Mouse (Mus musculus): ENCODE measurements at regions not wholly inside any gene's neighbourhood (a gene's known extent, or its start where the extent isn't known, plus 50 kb on each side); places are given as distances from the start of the nearest gene placed in this dataset.
A peak's percentile ranks its signal among the peaks of the same experiment; 100 is the strongest.

DNA sequence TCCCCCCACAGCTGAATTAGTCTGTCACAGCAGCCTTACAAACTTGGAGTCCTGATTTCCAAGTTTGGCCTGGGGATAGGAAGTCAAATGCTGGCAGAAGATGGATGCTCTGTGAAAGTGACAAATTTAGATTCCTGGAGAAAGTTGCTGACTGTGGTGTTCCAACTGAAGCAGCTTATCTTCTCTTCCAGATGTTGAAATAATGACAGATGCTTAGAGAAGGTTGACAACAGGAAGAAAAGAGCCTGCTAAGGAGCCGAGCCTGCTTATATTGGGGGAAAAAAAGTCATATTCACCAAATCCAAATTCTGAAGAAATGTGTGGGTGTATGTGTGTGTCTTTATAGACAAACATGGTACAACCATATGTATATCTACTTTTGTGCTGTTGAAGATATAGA is 1380.4 kb upstream of the Cdh8 start:
- Histone ChIP-seq H3K4me1 (no peaks in the 10 kb centered on the region), H3K9ac (replicated peaks) (no peak overlapping the region), H3K27me3 (no peaks in the 10 kb centered on the region), H3K9me3 (no peaks in the 10 kb centered on the region), H3K4me2 (replicated peaks) (no peak overlapping the region), H3K27ac (replicated peaks) (no peak overlapping the region), H3K4me3 (no peak overlapping the region), H3K36me3 (no peaks in the 10 kb centered on the region)
- WGBS = 92% methylated on average over 1 of the region's 1 CpGs
- no peak for ATAC-seq (replicated peaks)

DNA sequence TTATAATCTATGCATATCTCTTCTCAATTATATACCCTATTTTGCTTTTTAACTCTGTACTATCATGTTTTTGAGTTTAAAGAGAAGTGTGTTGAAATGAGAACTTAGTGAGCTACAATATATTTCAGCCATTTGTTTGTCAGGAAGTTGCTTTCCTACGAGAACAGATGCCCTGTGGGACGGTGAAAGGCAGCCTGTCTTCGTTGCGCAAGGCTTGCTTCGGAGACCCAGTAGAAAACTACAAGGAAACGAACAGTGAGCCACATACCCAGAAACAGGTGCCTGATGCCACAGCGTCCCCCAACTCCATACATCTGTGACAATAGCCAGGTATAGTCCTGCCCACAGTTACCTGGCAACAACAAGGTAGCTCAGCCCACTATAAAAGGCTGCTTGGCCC is 1377.7 kb upstream of the Cdh8 start:
- H3K4me2 ChIP-seq (replicated peaks) = no peak overlapping the region
- no peak overlapping the region for H3K4me3 ChIP-seq
- no peaks in the 10 kb centered on the region for H3K9me3 ChIP-seq
- H3K27me3 ChIP-seq = no peaks in the 10 kb centered on the region
- no peak overlapping the region for H3K27ac ChIP-seq (replicated peaks)
- no peaks in the 10 kb centered on the region for H3K4me1 ChIP-seq
- no peaks in the 10 kb centered on the region for H3K36me3 ChIP-seq
- H3K9ac ChIP-seq (replicated peaks) = no peak overlapping the region
- ATAC-seq (replicated peaks) = no peak
- 92% methylated on average over 7 of the region's 7 CpGs for WGBS

DNA sequence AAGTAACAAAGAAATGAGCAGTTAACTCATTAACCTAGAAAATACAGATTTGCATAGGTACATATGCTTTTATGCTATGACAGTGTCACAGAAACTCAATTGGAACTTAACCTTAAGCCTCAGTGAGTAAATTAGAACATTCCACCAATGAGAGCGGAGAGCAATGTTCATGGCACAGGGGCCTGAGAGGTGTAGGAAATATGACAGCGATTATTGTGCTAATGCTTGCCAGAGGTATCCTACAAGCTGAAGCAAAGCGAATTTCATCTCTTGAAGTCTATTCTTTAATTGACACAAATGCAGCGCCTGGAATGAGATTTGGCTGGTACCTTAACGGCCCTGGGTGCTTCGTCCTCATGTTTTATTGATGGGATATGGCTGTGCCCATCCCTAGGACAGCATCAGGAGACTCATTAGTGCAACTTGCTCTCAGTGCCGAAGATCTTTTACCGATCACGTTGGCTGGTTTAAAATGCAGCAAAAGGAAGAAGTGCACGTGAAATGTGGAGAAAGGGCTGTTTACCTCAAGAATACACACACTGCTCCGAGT is 1374.4 kb upstream of the Cdh8 start:
- H3K4me1 ChIP-seq = no peaks in the 10 kb centered on the region
- 57% methylated on average over 11 of the region's 11 CpGs for WGBS
- H3K27ac ChIP-seq (replicated peaks) = no peak overlapping the region
- H3K9ac ChIP-seq (replicated peaks) = no peak overlapping the region
- H3K4me3 ChIP-seq = no peak overlapping the region
- H3K27me3 ChIP-seq = no peaks in the 10 kb centered on the region
- ATAC-seq (replicated peaks) = no peak
- H3K36me3 ChIP-seq = no peaks in the 10 kb centered on the region
- H3K4me2 ChIP-seq (replicated peaks) = no peak overlapping the region
- H3K9me3 ChIP-seq = no peaks in the 10 kb centered on the region

DNA sequence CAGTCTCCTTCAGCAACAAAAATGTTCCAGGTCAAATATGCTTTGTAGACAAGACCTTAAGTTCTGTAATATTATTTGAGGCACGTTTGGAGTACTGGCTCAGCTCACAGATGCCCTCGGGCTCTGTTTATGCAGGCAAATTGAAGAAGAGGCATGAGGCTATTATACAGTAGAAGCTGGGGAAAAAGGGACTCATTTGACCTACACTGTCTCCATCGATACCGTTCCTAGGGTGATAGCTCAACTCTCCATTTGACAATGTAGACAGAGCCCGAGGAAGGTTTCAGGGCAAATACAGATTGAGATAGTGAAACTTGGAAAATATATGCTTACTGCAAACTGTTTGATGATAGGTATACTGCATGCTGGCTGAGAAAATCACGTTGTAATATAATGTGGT is 1371.9 kb upstream of the Cdh8 start:
- no peaks in the 10 kb centered on the region for H3K36me3 ChIP-seq
- no peaks in the 10 kb centered on the region for H3K9me3 ChIP-seq
- no peak overlapping the region for H3K27ac ChIP-seq (replicated peaks)
- no peak overlapping the region for H3K9ac ChIP-seq (replicated peaks)
- H3K4me2 ChIP-seq (replicated peaks) = no peak overlapping the region
- H3K4me3 ChIP-seq = no peak overlapping the region
- WGBS = 78% methylated on average over 6 of the region's 6 CpGs
- H3K4me1 ChIP-seq = no peaks in the 10 kb centered on the region
- ATAC-seq (replicated peaks) = no peak
- H3K27me3 ChIP-seq = no peaks in the 10 kb centered on the region

DNA sequence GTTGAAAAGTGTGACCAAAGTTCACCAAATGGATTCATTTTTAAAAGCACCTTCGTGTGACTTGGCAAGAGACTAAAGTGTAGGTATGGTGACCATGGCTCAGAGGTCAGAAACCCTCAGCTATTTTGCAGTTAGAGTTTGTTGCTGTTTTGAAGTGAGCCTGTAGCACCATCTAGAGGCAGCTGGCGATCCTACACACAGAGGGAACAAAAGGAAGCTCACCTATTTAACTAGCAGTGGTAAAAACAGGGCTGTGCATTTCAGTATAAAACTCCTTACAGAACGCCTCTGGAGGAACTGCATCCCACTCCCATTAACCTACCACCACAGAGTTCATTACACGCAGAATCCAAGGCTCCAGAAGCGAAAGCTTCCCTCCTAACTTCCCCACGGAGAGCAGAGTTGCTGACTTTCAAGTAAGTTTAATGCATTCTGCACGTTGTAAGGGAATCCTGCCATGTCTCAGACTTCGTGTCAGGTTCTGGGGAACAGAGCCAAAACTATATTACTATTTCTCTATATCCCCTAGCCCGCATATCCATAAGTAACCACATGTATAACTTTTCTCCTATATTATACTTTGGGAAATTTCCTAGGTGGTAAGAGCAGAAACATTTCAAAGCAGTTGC is 1356.6 kb upstream of the Cdh8 start:
- H3K4me1 ChIP-seq = no peaks in the 10 kb centered on the region
- 0 out of 2 replicates have a peak overlapping the region, but pooled peaks have one; percentile 31 for H3K9ac ChIP-seq (replicated peaks)
- H3K27me3 ChIP-seq = no peaks in the 10 kb centered on the region
- H3K4me2 ChIP-seq (replicated peaks) = peak overlapping the region; percentile 29; the same call in 1 of the 2 replicates
- ATAC-seq (replicated peaks) = peak; percentile 72; the same call in 1 of the 2 replicates
- no peaks in the 10 kb centered on the region for H3K9me3 ChIP-seq
- H3K4me3 ChIP-seq = no peak overlapping the region
- no peaks in the 10 kb centered on the region for H3K36me3 ChIP-seq
- WGBS = 17% methylated on average over 9 of the region's 9 CpGs
- H3K27ac ChIP-seq (replicated peaks) = no peak overlapping the region

DNA sequence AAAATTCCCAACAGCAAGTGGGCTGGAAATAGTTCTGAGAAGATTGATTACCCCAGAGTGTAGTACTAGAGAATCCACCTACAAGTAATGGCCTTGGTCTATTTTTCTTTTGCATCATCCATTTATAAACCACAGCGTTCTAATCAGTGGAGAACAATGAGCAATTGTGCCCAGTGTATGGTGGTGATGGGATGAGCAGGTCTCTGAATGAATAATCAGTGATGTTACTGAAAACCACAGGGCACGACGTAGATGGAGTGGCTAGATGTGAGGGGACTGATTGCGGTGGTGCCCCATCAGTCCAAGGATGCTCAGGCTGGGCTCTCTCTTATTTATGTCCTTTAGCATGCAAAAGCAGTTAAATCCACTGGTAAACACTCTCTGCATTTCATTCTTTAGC is 1353.3 kb upstream of the Cdh8 start:
- Histone ChIP-seq H3K36me3 (no peaks in the 10 kb centered on the region), H3K27me3 (no peaks in the 10 kb centered on the region), H3K9ac (replicated peaks) (no peak overlapping the region), H3K27ac (replicated peaks) (no peak overlapping the region), H3K4me3 (no peak overlapping the region), H3K4me1 (no peaks in the 10 kb centered on the region), H3K9me3 (no peaks in the 10 kb centered on the region), H3K4me2 (replicated peaks) (no peak overlapping the region)
- no peak for ATAC-seq (replicated peaks)
- 50% methylated on average over 4 of the region's 4 CpGs for WGBS

DNA sequence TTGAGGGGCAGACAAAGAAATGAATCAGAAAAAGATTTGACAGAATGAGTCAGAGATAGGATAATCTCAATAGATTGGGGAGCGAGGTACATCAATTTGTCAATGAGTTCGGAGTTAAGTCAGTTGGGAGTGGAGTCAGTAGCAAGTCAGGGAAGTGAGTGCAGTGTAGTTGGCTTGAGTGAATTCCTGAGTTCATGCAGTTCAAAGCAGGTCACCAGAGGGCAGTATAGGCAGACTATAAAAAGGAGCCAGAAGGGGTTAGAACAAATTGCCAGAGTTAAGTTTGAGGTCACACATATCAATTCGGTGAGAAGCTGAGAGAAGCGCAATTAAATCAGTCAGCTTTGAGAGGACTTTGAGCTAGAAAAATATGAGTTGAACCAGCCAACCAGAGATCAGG is 1317.7 kb upstream of the Cdh8 start:
- WGBS = 89% methylated on average over 4 of the region's 4 CpGs
- Histone ChIP-seq H3K27ac (replicated peaks) (no peak overlapping the region), H3K4me2 (replicated peaks) (no peak overlapping the region), H3K27me3 (no peaks in the 10 kb centered on the region), H3K9ac (replicated peaks) (no peak overlapping the region), H3K9me3 (no peaks in the 10 kb centered on the region), H3K4me3 (no peak overlapping the region), H3K36me3 (no peaks in the 10 kb centered on the region), H3K4me1 (no peaks in the 10 kb centered on the region)
- ATAC-seq (replicated peaks) = no peak

DNA sequence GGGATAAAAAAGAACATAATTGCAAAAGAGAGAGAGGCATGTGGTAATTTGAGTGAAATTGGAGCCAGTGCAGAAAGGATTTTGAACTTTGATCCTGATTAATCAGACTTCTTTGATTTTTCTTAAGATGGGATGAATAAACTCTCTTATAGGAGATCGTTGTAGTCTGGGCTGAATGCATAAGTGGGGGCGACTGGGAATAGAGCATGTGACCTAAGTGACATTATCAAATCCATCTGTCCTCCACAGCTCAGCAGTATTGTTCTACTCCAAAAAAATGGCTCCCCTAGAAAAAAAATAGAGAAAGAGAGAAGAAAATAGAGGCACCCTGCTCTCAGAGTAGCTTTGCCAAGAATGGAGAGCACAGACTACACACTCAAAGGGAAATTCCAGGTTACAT is 1286.1 kb upstream of the Cdh8 start:
- Histone ChIP-seq H3K4me2 (replicated peaks) (no peak overlapping the region), H3K4me1 (no peaks in the 10 kb centered on the region), H3K36me3 (no peaks in the 10 kb centered on the region), H3K27me3 (no peaks in the 10 kb centered on the region), H3K9me3 (no peaks in the 10 kb centered on the region), H3K9ac (replicated peaks) (no peak overlapping the region), H3K4me3 (no peak overlapping the region), H3K27ac (replicated peaks) (no peak overlapping the region)
- no peak for ATAC-seq (replicated peaks)
- 41% methylated on average over 2 of the region's 2 CpGs for WGBS

DNA sequence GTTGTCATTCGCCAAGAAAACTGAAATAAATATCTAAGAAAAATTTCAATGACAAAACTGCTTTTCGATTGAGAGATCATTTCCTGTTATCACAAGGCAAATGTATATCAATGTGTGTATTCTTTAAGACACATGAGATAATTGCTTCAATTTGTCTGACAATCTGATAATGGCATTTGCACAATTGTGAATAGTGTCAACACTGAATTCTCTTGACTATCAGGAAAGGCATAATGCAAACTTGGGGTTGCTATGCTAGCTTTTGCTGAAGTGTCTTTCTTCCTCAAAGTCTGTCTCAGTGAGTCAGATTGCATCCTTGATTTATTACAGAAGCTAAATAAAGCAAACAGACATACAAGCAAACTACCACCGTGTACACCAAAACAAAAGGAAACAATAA is 1278.8 kb upstream of the Cdh8 start:
- no peak overlapping the region for H3K9ac ChIP-seq (replicated peaks)

DNA sequence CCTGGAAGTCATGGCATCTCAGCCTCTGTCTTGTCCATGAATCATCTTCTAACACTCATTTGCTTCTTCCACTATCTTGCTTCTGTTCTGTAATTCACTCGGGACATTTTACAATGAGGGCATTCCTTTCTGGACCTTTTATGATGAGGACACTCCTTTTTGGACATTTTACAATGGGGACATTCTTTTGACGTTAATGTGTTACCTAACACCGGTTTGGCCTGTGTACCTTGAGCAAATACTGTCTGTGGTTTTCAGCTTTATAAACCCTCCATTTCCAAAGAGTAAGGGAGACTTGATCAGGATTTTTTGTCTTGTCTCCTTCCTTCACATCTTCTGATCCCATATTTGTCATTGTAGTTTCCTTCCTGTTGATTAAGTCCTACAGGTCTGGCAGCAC is 1262.3 kb upstream of the Cdh8 start:
- Histone ChIP-seq H3K4me1 (no peaks in the 10 kb centered on the region), H3K9me3 (no peaks in the 10 kb centered on the region), H3K27me3 (no peaks in the 10 kb centered on the region), H3K27ac (replicated peaks) (no peak overlapping the region), H3K9ac (replicated peaks) (no peak overlapping the region), H3K4me3 (no peak overlapping the region), H3K36me3 (no peaks in the 10 kb centered on the region), H3K4me2 (replicated peaks) (no peak overlapping the region)
- WGBS = 86% methylated on average over 3 of the region's 3 CpGs
- ATAC-seq (replicated peaks) = no peak

More for the DNA sequence above, 1278.8 kb upstream of the Cdh8 start:
- no peaks in the 10 kb centered on the region for H3K36me3 ChIP-seq
- 69% methylated on average over 3 of the region's 3 CpGs for WGBS
- H3K4me1 ChIP-seq = no peaks in the 10 kb centered on the region
- H3K4me2 ChIP-seq (replicated peaks) = no peak overlapping the region
- H3K4me3 ChIP-seq = no peak overlapping the region
- H3K27ac ChIP-seq (replicated peaks) = no peak overlapping the region
- ATAC-seq (replicated peaks) = peak; percentile 51; the same call in 1 of the 2 replicates
- no peaks in the 10 kb centered on the region for H3K27me3 ChIP-seq
- no peaks in the 10 kb centered on the region for H3K9me3 ChIP-seq

All from forebrain, embryonic 15.5 days (tissue).